Mouse (Mus musculus) C2C12 (cell line): ENCODE data around the gene Clip1.

ENCODE experiments used
- CTCF ChIP-seq: IDR thresholded peaks from one replicate; pipeline ENCODE4 v1.5.1; 2011; ENCODE audit not compliant: control insufficient read depth, insufficient read depth, insufficient read length
- MAX ChIP-seq: IDR thresholded peaks from one replicate; pipeline ENCODE4 v1.6.1; 2011; ENCODE audit warnings: mild to moderate bottlenecking, control low read depth
- MYOD1 ChIP-seq: IDR thresholded peaks from one replicate; pipeline ENCODE4 v1.6.1; 2011; ENCODE audit warnings: low read depth; ENCODE audit not compliant: control insufficient read depth, insufficient read length
- MYOG ChIP-seq: IDR thresholded peaks from one replicate; pipeline ENCODE4 v1.6.1; 2011; ENCODE audit not compliant: control insufficient read depth, insufficient read length; ENCODE audit errors: extremely low read depth
- USF1 ChIP-seq: IDR thresholded peaks from one replicate; pipeline ENCODE4 v1.6.1; 2011; ENCODE audit warnings: low read depth, mild to moderate bottlenecking, control low read depth, moderate library complexity

GRCm38 (mm10) chr5:123657651-123658050 lies 26.8 kb downstream of the Clip1 start:
- TF ChIP-seq CTCF (no peak), USF1 (no peak), MAX (no peak), MYOD1 (no peak), MYOG (no peak)
